13 mouse cellular contexts compared by ENCODE assay signal in genomic region chr11:96140726-96141175, GRCm38 (mm10). TPM values are rescaled to one million over a fixed set of nuclear protein-coding genes. Genes with fewer than 3 reads are reported as not detected.
DNase-seq lines count a peak whose midpoint lies in the region; ATAC-seq and TF ChIP-seq lines count a peak whose summit lies in the region.
"Had no signal": no experiment of that assay in that cellular context is flagged by ENCODE, and none has a peak within 500 bp of the region (broad histone marks: within the 10 kb centered on the region; RNA-seq: fewer than 3 reads in every experiment).

No protein-coding gene starts in this region.

- H3K4me1 ChIP-seq in lung, postnatal 0 days (ENCODE audit: insufficient read depth, low read depth, low read length), result no peaks in the 10 kb centered on the region
- H3K4me1 ChIP-seq in intestine, embryonic 15.5 days (replicated peaks), result peaks cover 3% of the 10 kb centered on the region; the same call in 1 of the 2 replicates
- peaks cover 6% of the 10 kb centered on the region; the same call in 1 of the 2 replicates for H3K4me1 ChIP-seq in stomach, embryonic 15.5 days
- peaks cover 14% of the 10 kb centered on the region for H3K4me1 ChIP-seq in forebrain, embryonic 10.5 days
- H3K4me1 ChIP-seq in hindbrain, embryonic 16.5 days (ENCODE audit: control insufficient read depth, insufficient read depth, low read depth, low read length), result no peaks in the 10 kb centered on the region
- no peaks in the 10 kb centered on the region; the same call in 1 of the 2 replicates for H3K4me1 ChIP-seq in forebrain, embryonic 14.5 days (ENCODE audit: control insufficient read depth, insufficient read depth, low read length)

- TF ChIP-seq CTCF in lung, postnatal 0 days (IDR thresholded peaks at IDR 0.05), result no peak

- ATAC-seq in lung, postnatal 0 days, result peak; percentile 30; the same call in 1 of the 2 replicates
- ATAC-seq in intestine, embryonic 15.5 days, result peak; percentile 87
- ATAC-seq in stomach, embryonic 15.5 days (ENCODE audit: insufficient read depth, low FRiP score, low read depth), result peak; percentile 40; the same call in 1 of the 2 replicates
- ATAC-seq in hindbrain, embryonic 16.5 days, result no peak
- no peak for ATAC-seq in forebrain, embryonic 14.5 days
- ATAC-seq: midbrain, embryonic 13.5 days had no signal

- DNase-seq in lung, postnatal 0 days (ENCODE audit: low spot score), result peak; percentile 28
- no peak for DNase-seq in lung, adult 18-20 months
- DNase-seq in kidney, postnatal 36 days, result peak; percentile 60 to 76
- no peak for DNase-seq in forebrain, embryonic 10.5 days (ENCODE audit: extremely low spot score, low spot score)
- DNase-seq in forebrain, embryonic 14.5 days (ENCODE audit: low spot score), result no peak
- DNase-seq: cerebellum, adult 18-20 months; heart, postnatal 36 days had no signal

- peaks cover under 1% of the 10 kb centered on the region; the same call in 1 of the 2 replicates for H3K27me3 ChIP-seq in lung, postnatal 0 days (replicated peaks; ENCODE audit: insufficient read depth, low read length)
- H3K27me3 ChIP-seq in intestine, embryonic 15.5 days (replicated peaks), result peaks cover 10% of the 10 kb centered on the region
- H3K27me3 ChIP-seq in stomach, embryonic 15.5 days (replicated peaks), result peaks cover 8% of the 10 kb centered on the region; the same call in 1 of the 2 replicates
- H3K27me3 ChIP-seq in forebrain, embryonic 10.5 days (ENCODE audit: poor library complexity, severe bottlenecking), result peaks cover 44% of the 10 kb centered on the region
- H3K27me3 ChIP-seq in hindbrain, embryonic 16.5 days (replicated peaks; ENCODE audit: control insufficient read depth, insufficient read depth, low read length), result peaks cover 4% of the 10 kb centered on the region
- H3K27me3 ChIP-seq in forebrain, embryonic 14.5 days (replicated peaks; ENCODE audit: control insufficient read depth, insufficient read depth, low read length), result peaks cover 1% of the 10 kb centered on the region; the same call in 1 of the 2 replicates

- H3K27ac ChIP-seq in lung, postnatal 0 days (ENCODE audit: low read length), result no peak overlapping the region
- peak overlapping the region; percentile 38; the same call in 1 of the 2 replicates for H3K27ac ChIP-seq in intestine, embryonic 15.5 days
- peak overlapping the region; percentile 48; the same call in 1 of the 2 replicates for H3K27ac ChIP-seq in stomach, embryonic 15.5 days
- H3K27ac ChIP-seq in forebrain, embryonic 10.5 days, result no peak overlapping the region
- no peak overlapping the region for H3K27ac ChIP-seq in hindbrain, embryonic 16.5 days (ENCODE audit: low read depth, low read length)
- no peak overlapping the region for H3K27ac ChIP-seq in forebrain, embryonic 14.5 days (ENCODE audit: low read depth, low read length)
- H3K27ac ChIP-seq: midbrain, embryonic 13.5 days had no signal

- H3K4me2 ChIP-seq in lung, postnatal 0 days (replicated peaks; ENCODE audit: low read depth, low read length), result no peak overlapping the region
- H3K4me2 ChIP-seq in intestine, embryonic 15.5 days (replicated peaks), result peak overlapping the region; percentile 10; the same call in 1 of the 2 replicates
- H3K4me2 ChIP-seq in stomach, embryonic 15.5 days, result no peak overlapping the region
- no peak overlapping the region for H3K4me2 ChIP-seq in hindbrain, embryonic 16.5 days (ENCODE audit: low read length)
- no peak overlapping the region for H3K4me2 ChIP-seq in forebrain, embryonic 14.5 days (ENCODE audit: low read length)
- H3K4me2 ChIP-seq: midbrain, embryonic 13.5 days had no signal

- H3K36me3 ChIP-seq in lung, postnatal 0 days (ENCODE audit: insufficient read depth, low read length), result no peaks in the 10 kb centered on the region
- no peaks in the 10 kb centered on the region for H3K36me3 ChIP-seq in intestine, embryonic 15.5 days
- H3K36me3 ChIP-seq in stomach, embryonic 15.5 days, result no peaks in the 10 kb centered on the region
- H3K36me3 ChIP-seq in forebrain, embryonic 10.5 days (replicated peaks), result no peaks in the 10 kb centered on the region
- no peaks in the 10 kb centered on the region for H3K36me3 ChIP-seq in hindbrain, embryonic 16.5 days (ENCODE audit: control insufficient read depth, insufficient read depth, low read length)
- H3K36me3 ChIP-seq in forebrain, embryonic 14.5 days (ENCODE audit: control insufficient read depth, insufficient read depth, low read length), result no peaks in the 10 kb centered on the region
- H3K36me3 ChIP-seq: midbrain, embryonic 13.5 days had no signal

- no peak overlapping the region for H3K9ac ChIP-seq in lung, postnatal 0 days (replicated peaks; ENCODE audit: low read depth)
- no peak overlapping the region for H3K9ac ChIP-seq in intestine, embryonic 15.5 days
- H3K9ac ChIP-seq in stomach, embryonic 15.5 days, result no peak overlapping the region
- H3K9ac ChIP-seq in hindbrain, embryonic 16.5 days (ENCODE audit: low read depth, low read length), result no peak overlapping the region
- H3K9ac ChIP-seq in forebrain, embryonic 14.5 days (ENCODE audit: low read length), result no peak overlapping the region
- H3K9ac ChIP-seq: midbrain, embryonic 13.5 days had no signal

- no peak for TF ChIP-seq EP300 in lung, postnatal 0 days (IDR thresholded peaks at IDR 0.05)

- no peaks in the 10 kb centered on the region for H3K9me3 ChIP-seq in lung, postnatal 0 days (ENCODE audit: low read length)
- no peaks in the 10 kb centered on the region for H3K9me3 ChIP-seq in intestine, embryonic 15.5 days
- no peaks in the 10 kb centered on the region for H3K9me3 ChIP-seq in stomach, embryonic 15.5 days
- H3K9me3 ChIP-seq in forebrain, embryonic 10.5 days, result no peaks in the 10 kb centered on the region
- H3K9me3 ChIP-seq in hindbrain, embryonic 16.5 days (ENCODE audit: control insufficient read depth, low read length), result no peaks in the 10 kb centered on the region
- H3K9me3 ChIP-seq in forebrain, embryonic 14.5 days (replicated peaks; ENCODE audit: control insufficient read depth, low read length), result no peaks in the 10 kb centered on the region
- H3K9me3 ChIP-seq: midbrain, embryonic 13.5 days had no signal

- H3K4me3 ChIP-seq in lung, postnatal 0 days (ENCODE audit: low read depth, low read length), result no peak overlapping the region
- no peak overlapping the region for H3K4me3 ChIP-seq in intestine, embryonic 15.5 days (replicated peaks)
- no peak overlapping the region for H3K4me3 ChIP-seq in stomach, embryonic 15.5 days (replicated peaks)
- no peak overlapping the region for H3K4me3 ChIP-seq in forebrain, embryonic 10.5 days
- H3K4me3 ChIP-seq in hindbrain, embryonic 16.5 days (ENCODE audit: low read length), result no peak overlapping the region
- no peak overlapping the region for H3K4me3 ChIP-seq in forebrain, embryonic 14.5 days (ENCODE audit: low read depth, low read length)
- H3K4me3 ChIP-seq: midbrain, embryonic 13.5 days had no signal

- WGBS in lung, postnatal 0 days, result 13% methylated on average over 4 of the region's 4 CpGs
- WGBS in intestine, embryonic 15.5 days, result 3% methylated on average over 4 of the region's 4 CpGs
- 7% methylated on average over 4 of the region's 4 CpGs for WGBS in stomach, embryonic 15.5 days
- 65% methylated on average over 4 of the region's 4 CpGs for WGBS in forebrain, embryonic 10.5 days
- 34% methylated on average over 4 of the region's 4 CpGs for WGBS in hindbrain, embryonic 16.5 days
- WGBS in forebrain, embryonic 14.5 days, result 60% methylated on average over 4 of the region's 4 CpGs

RNA-seq across cellular contexts. Expression of gene Ttll6, which starts 7.2 kb away (rescaled TPM):
- polyA plus RNA-seq in lung, postnatal 0 days (2015; fragmentation: Nextera tagmentation; extraction: Ambion mirVana), result 0.99 and 1.3 TPM in 2 replicates
- polyA plus RNA-seq in intestine, embryonic 15.5 days (2015; fragmentation: Nextera tagmentation; extraction: Ambion mirVana), result 0.37 and 0.40 TPM in 2 replicates
- polyA plus RNA-seq in stomach, embryonic 15.5 days (2015; fragmentation: Nextera tagmentation; extraction: Ambion mirVana), result 0.31 and 0.36 TPM in 2 replicates
- polyA plus RNA-seq in forebrain, embryonic 10.5 days (2016; fragmentation: Nextera tagmentation; extraction: Ambion mirVana), result not detected in 2 replicates
- polyA plus RNA-seq in hindbrain, embryonic 16.5 days (2015; fragmentation: Nextera tagmentation; extraction: Ambion mirVana), result 0.27 and 0.36 TPM in 2 replicates
- 0.06 and 0.15 TPM in 2 replicates for polyA plus RNA-seq in forebrain, embryonic 14.5 days (2014; fragmentation: Nextera tagmentation; extraction: Ambion mirVana)

RNA-seq across cellular contexts. Expression of gene Calcoco2, which starts 29.0 kb away (rescaled TPM):
- polyA plus RNA-seq in lung, postnatal 0 days (2015; fragmentation: Nextera tagmentation; extraction: Ambion mirVana), result 0.74 and 0.98 TPM in 2 replicates
- polyA plus RNA-seq in intestine, embryonic 15.5 days (2015; fragmentation: Nextera tagmentation; extraction: Ambion mirVana), result not detected in 2 replicates
- 0.13 and 0.18 TPM in 2 replicates for polyA plus RNA-seq in stomach, embryonic 15.5 days (2015; fragmentation: Nextera tagmentation; extraction: Ambion mirVana)
- polyA plus RNA-seq in forebrain, embryonic 10.5 days (2016; fragmentation: Nextera tagmentation; extraction: Ambion mirVana), result not detected in 2 replicates
- not detected in 2 replicates for polyA plus RNA-seq in hindbrain, embryonic 16.5 days (2015; fragmentation: Nextera tagmentation; extraction: Ambion mirVana)
- 0.14 TPM in 1 of 2 replicates, not detected in the other for polyA plus RNA-seq in forebrain, embryonic 14.5 days (2014; fragmentation: Nextera tagmentation; extraction: Ambion mirVana)
- polyA plus RNA-seq: gonadal fat pad, adult 2 months; limb, embryonic 14.5 days; midbrain, embryonic 13.5 days had no signal

RNA-seq across cellular contexts. Expression of gene Hoxb13, which starts 53.4 kb away (rescaled TPM):
- polyA plus RNA-seq in lung, postnatal 0 days (2015; fragmentation: Nextera tagmentation; extraction: Ambion mirVana), result not detected in 2 replicates
- polyA plus RNA-seq in intestine, embryonic 15.5 days (2015; fragmentation: Nextera tagmentation; extraction: Ambion mirVana), result 2.3 and 3.6 TPM in 2 replicates
- 0.05 TPM in 1 of 2 replicates, not detected in the other for polyA plus RNA-seq in stomach, embryonic 15.5 days (2015; fragmentation: Nextera tagmentation; extraction: Ambion mirVana)
- polyA plus RNA-seq in forebrain, embryonic 10.5 days (2016; fragmentation: Nextera tagmentation; extraction: Ambion mirVana), result not detected in 2 replicates
- not detected in 2 replicates for polyA plus RNA-seq in hindbrain, embryonic 16.5 days (2015; fragmentation: Nextera tagmentation; extraction: Ambion mirVana)
- polyA plus RNA-seq in forebrain, embryonic 14.5 days (2014; fragmentation: Nextera tagmentation; extraction: Ambion mirVana), result not detected in 2 replicates
- polyA plus RNA-seq: limb, embryonic 14.5 days; midbrain, embryonic 13.5 days had no signal

Comparison
In these comparisons a context has a peak if more than half of its experiments do, and no peak if none do; other contexts are left out.
1. DNase-seq: peak in lung, postnatal 0 days (single experiment) and kidney, postnatal 36 days (2 of 2); none in lung, adult 18-20 months (0 of 2), forebrain, embryonic 10.5 days (single experiment) and forebrain, embryonic 14.5 days (single experiment).
2. ATAC-seq: peak in lung, postnatal 0 days (single experiment), intestine, embryonic 15.5 days (single experiment) and stomach, embryonic 15.5 days (single experiment); none in hindbrain, embryonic 16.5 days (single experiment) and forebrain, embryonic 14.5 days (single experiment).
3. H3K27ac ChIP-seq: peak in intestine, embryonic 15.5 days (single experiment) and stomach, embryonic 15.5 days (single experiment); none in lung, postnatal 0 days (single experiment), forebrain, embryonic 10.5 days (single experiment), hindbrain, embryonic 16.5 days (single experiment) and forebrain, embryonic 14.5 days (single experiment).